Mouse (Mus musculus) lung, postnatal 10 days (tissue): ENCODE data around the gene Siah2.
A peak's percentile ranks its signal among the peaks of the same experiment; 100 is the strongest.

ENCODE experiments used
- DNase-seq: peaks from one replicate; pipeline ENCODE4 v3.0.0; 2021

Siah2 gene

DNA sequence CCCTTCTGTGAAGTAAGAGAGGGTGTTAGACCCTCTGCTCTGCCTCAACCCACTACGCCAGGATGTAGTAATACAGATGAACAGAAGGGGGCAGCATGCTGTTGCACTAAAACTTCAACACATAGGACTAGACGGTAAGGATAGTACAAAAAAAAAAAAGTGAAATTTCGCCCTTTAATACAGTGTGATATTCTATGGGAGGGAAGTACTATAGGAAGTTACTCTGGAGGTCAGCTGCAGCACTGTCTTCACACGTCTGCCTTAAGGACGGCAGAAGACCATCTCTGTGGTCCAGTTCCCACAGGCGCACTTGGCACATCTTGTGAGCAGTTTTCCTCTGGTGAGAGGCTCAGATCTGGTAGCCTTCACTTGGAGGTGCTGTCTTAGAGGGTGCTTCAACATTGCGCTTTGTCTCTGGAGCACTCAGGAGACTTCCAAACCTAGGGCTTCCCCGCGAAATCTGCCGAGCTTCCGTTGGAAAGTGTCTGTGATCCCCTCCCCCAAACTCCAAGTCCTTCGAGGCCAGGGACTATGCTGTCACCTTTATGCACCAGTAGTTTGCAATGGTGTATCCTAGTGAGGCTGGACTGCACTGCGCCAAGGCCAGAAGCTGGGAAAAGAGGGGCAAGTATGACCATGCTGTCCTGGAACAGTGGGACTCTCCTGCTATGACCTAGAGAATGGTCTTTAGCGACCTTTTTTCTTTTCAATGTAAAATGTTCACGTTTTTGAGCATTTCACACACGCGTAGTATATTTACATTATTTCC, 36.7 kb downstream of the Siah2 start:
- peak; percentile 75 for DNase-seq

DNA sequence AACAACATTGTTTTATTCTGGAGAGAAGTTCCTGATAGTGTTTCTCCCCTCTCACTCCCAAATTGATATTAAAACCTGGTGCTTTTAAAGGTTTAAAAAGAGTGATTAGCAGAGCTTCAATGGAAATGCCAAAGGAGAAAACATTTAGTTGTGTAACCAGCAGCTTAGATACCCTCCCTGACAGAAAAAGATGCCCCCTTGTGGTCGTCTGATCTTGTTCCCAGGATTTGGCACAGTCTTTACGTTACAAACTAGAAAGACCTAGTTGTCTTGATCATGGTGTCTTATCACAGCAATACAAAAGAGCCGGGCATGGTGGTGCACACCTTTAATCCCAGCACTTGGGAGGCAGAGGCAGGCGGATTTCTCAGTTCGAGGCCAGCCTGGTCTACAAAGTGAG, 38.3 kb downstream of the Siah2 start:
- DNase-seq = peak; percentile 56

DNA sequence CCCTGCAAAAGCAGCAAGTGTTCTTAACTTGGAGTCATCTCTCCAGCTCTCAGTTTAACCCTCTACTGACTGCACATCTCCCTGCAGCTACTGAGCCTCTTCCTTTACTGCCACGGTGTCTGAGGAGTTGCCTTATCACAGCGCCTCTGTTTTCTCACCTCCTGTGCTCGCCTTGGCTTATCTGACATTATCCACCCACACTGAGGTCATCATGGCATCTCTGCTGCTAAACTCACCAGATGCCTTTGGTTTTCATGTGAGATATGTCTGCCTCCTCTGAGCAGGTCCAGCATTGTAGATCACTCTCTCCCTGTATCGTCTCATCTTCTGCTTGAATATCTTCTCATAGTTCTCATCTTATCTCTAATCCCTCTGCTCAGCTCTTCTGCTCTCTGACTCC, 41.9 kb downstream of the Siah2 start:
- DNase-seq = no peak

DNA sequence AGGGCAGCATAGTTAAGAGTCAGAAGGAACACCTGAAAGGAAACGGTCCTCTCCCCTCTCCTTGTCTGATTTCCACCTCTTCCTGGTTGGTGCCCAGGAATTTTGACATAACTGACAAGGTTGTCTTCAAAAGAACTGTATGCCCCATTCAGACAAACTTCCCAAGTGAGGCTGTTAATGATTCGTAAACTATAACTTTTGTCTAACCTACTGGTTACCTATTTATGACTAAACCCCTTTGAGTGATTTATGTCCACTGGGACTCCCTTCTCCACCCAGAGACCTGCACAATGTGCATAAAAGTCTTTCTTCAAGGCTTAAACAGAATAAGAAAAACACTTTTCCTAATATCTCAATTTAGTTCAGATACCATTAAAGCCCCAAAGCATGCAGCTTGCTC, 45.0 kb downstream of the Siah2 start:
- no peak for DNase-seq

DNA sequence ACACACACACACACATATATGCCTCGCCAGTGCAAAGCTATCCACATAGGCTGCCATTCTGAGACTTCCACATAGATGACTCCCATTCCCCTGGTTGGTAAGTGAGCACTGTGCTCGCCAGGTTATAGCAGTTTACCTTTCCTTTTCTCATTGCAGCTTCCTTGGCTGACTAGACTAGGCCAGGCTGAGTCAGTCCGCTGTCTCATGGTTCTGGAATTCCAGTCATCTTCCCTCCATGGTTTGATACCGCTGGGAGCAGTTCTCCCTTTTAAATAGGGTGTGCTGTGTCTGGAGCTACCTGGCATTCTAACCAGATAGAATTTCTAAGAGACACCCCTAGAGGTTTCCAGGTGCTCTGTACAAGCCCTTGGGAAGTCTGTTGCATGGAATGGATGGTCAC, 46.0 kb downstream of the Siah2 start:
- no peak for DNase-seq

DNA sequence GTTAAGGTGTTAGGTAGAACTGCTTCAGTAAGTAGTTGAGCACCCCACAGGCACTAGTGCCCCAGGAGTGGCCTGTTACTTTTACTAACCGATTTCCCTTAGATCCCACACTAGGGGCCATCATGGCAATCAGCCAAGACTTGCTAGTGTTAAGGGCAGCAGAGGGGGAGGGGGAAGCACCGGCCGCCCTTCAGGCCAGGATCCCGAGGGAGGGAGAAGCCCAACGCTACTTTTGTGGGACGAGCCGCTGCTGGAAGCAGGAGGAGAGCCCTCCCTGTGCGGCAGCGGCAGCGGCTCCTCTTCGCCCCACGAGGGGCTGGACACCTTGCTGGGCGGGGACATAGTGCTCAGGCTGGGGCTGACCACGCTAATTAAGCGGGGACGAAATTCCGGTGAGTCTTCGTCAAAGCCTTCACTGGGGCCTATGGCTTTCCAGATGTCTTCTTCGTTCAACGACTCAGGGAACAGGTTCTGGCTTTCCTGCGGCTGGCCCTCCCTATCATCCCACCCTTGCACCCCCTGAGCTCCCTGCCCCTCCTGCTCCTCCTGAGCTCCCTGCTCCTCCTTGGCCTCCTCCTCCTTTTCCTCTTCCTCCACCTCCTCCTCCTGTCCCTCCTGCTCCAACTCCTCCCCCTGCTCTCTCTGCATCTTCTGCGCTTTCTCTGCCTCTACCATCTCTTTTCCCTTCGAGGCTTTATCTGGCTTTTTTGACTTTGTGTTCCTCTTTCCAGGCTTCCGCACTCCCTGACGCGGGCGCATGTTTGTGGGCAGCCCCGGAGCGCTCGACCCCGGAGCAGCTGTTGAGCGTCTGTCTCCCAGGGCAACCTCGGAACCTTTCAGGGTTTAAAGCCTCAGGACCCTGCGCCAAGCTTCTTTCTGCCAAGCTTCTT, 55.5 kb downstream of the Siah2 start, which contains the start of gene Erich6:
Gene Erich6, minus strand, starts transcription at position 802 of the 890 bp plus-strand sequence.
- DNase-seq = peak; percentile 25

DNA sequence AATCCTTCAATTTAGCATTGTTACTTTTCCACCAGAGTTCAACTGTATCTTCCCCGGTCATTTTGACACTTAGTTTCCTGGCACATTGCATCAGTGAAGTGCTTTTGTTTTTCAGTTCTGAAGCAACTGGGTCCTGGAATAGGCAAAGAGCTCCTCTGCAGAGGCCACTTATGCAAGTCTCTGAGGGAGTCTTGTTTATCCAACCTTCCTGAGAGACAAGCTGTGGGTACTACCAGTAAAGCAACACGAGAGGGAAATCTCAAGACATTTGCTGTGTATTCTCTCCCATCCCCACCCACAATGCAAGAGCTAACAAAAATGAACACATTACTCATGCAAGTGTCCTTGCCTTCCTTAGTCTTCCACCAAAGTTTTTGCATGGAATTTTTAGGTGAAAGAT, 60.5 kb downstream of the Siah2 start:
- DNase-seq = no peak

DNA sequence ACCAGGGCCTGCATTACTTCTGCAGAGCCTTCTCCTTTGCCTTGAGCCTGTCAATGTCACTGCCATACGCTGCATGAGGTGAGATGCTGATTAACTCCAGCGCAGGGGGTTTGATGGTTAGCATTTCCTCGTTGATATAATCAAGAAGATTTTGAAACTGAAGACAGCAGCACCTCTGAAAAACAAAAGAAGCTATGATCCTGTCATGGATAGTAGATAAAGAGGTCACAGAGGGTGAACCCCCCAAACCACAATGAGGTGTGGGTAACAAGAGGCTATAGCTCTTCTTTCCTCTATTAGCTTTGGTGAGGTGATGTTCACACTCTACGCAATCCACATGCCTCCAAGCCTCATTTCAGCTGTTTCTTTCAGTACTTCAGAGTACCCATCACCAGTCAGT, 67.2 kb downstream of the Siah2 start:
- DNase-seq = no peak
